Mouse (Mus musculus) adrenal gland, adult 2 months (tissue): ENCODE results near the gene Tmem18. TPM values are rescaled to one million over a fixed set of nuclear protein-coding genes. Genes with fewer than 3 reads are reported as not detected.

ENCODE experiments used
- DNase-seq: peaks from one replicate; pipeline ENCODE4 v3.0.0; 2021
- long read RNA-seq: library from polyadenylated mRNA; stranded (forward); transcript quantifications from one replicate; pipeline ENCODE4 v2.0.0, GENCODE M21; 2021
- polyA plus RNA-seq: library from polyadenylated mRNA; depleted of rRNA; stranded (reverse); fragments of >200 nt; gene quantifications from 2 replicates; pipeline ENCODE4 v1.2.3, GENCODE M21; 2012; rRNA removed
- total RNA-seq, 2 experiments: library from RNA; stranded (reverse); gene quantifications; 2 replicates each; pipeline ENCODE4 v1.2.3; 2021

The Tmem18 gene
- total RNA-seq (10 to 100 TPM; 16.1 to 21.1 TPM), polyA plus RNA-seq (7.9 and 8.5 TPM in 2 replicates)
- long read RNA-seq, transcript Tmem18-201 (5 exons, 2,971 nt) = major isoform, 21 of 25 reads
- long read RNA-seq, partial matches to known transcripts = 0 of 25 reads
- long read RNA-seq, other reads (novel, unspliced or antisense) = 4 of 25 reads

DNA sequence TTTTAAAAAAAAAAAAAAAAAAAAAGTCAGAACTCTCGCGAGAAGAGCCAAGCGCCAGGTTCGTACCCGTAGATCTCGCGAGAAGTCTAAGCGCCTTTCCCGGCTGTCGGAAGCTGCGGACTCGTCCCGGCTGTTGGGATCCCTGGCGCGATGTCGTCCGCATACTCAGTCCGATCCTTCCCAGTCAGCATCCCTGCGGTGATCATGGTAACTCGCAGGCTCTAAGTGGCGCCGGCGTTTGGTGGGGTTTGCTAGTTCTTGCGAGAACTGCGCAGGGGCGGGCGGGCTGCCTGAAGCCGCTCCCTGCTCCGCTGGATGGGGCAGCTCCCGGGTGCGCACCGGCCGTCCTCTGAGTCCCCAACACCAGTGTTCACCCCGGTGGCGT is at the start of gene Tmem18:
Gene Tmem18, plus strand, starts transcription at position 71 of the 385 bp plus-strand sequence.
- DNase-seq = peak; percentile 88

GRCm38 (mm10) chr12:30557349-30557748 is 26.9 kb upstream of the Tmem18 start:
- DNase-seq = no peak

DNA sequence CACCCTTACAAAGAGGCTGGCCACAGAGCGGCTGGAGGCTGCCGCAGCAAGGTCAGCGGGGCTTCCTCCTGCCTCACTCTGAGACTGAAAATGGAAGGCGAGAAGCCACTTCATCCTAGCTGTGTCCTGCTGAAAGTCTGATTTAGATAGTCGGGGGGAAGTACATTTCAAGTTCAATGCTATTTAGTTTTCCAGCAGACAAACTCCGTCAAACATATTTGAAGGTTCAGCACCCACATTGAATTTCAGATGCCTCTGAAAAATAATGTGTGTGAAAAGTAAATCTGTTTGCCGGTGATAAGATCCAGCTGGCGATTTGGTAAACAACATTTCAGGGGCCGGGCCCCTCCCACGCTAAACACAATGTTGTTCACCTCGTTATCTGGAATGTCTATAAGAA is 22.8 kb upstream of the Tmem18 start:
- no peak for DNase-seq

DNA sequence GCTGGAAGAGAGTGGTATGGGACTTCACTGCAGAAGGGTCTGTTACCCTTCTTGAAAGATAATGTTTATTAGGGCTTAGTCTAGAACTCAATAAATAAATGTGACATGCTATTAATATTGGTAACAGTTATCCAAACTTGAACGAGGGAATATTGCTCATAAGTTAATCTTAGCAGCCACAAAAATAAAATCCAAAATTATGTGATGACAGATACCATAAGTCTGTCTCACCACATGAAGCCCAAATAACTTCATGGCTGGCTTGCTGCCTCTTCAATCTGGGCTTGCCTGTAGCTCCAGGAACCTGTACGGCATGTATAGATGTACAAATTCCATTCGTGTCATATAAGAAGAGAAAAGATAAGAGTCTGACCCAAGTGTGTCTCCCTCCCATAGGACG is 12.2 kb upstream of the Tmem18 start:
- no peak for DNase-seq

GRCm38 (mm10) chr12:30575952-30576351 is 8.3 kb upstream of the Tmem18 start:
- no peak for DNase-seq

GRCm38 (mm10) chr12:30578019-30578418 is 6.2 kb upstream of the Tmem18 start:
- DNase-seq = peak; percentile 72

DNA sequence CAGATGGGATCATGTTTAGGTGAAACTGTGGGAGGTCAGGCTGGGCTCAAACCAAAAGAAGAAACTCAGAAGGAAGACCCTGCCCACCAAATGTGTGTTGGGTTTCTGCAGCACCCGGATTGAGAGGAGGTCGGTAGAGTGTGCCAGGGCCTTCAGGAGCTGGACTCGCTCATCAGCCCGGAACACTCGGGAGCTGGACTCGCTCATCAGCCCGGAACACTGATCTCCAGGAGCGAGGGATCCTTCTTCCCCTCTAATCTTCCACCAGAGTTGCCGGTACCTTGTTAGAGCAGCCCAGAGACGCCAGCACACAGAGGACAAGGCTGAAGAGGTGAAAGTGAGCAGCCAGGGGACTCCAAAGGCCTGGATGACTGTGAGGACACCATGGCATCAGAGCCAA is 2.9 kb upstream of the Tmem18 start:
- DNase-seq = no peak

DNA sequence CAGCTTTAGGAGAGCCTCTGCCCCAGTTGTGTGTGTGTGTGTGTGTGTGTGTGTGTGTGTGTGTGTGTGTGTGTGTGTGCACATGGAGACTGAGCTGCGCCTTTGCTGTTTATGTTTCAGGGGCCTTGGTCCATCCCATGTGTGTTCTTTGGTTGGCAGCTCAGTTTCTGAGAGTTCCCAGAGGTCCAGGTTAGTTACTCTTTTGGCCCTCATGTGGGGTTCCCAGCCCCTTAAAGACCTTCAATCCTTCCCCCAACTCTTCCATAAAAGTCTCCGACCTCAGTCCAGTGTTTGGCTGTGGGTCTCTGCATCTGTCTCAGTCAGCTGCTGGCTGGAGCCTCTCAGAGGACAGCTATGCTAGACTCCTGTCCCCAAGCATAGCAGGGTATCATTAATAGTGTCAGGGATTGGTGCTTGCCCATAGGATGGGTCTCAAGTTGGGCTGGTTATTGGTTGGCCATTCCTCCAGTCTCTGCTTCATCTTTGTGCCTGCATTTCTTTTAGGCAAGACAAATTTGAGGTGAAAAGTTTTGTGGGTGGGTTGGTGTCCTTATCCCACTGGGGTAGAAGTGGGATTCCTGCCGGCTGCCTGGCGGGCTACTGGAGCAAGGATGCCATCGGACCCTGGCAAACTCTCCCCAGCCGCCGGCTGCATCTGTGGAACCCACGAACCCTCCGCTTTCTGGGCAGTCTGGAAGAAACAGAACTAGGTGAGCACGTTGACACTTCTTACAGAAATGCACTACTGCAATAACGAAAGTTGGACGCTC is 455 bp upstream of the Tmem18 start:
- no peak for DNase-seq

GRCm38 (mm10) chr12:30584863-30585262 is 637 bp downstream of the Tmem18 start:
- no peak for DNase-seq

- no peak for DNase-seq
These were observed 7.6 kb downstream of the Tmem18 start for GRCm38 (mm10) chr12:30591832-30592231.

DNA sequence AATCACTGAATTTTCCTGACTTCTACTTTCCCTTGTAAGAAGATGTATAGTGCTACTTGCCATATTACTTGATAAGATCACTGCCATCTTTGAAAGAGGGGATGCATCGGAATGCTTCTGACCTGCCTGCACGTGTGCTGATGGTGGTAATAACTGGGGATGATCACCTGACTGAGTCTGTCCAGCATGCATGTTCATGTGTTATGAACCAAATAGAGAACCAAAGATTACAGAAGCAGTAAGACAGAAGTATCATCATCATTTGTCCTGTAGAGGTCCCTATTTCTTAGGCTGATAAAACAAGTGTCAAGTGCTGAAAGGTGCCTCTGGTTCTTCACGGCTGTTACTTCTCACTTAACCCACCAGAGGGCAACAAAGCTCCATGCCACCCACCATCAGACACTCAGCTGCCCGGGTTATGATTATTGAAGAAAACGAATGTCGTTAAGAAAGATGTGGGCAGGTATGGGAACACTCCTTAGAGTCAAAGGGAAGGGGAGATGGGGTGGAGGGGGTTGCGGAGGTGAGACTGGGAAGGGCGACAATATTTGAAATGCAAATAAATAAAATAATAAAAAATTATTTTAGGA is 12.7 kb downstream of the Tmem18 start:
- peak; percentile 51 for DNase-seq

- DNase-seq = no peak
These were observed 14.7 kb downstream of the Tmem18 start for GRCm38 (mm10) chr12:30598955-30599354.

DNA sequence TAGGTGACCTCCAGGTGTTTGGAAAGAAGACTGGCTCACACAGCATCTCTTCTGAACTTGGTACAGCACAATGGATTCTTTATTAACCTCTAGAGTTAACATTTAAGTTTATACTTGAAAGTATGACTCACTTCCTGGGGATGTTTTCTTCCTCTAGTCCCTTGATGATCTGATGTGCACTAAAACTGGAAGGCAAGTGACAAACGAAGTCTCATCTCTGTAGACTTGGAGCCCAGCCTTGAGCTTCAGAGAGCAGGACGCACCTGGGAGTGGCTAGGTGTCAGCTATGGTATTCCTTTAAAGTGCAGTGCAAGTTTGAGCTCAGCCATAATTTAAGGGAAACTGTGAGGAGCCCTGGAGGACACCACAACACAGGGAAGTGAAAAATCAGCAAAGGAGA is 15.2 kb downstream of the Tmem18 start:
- DNase-seq = no peak

- no peak for DNase-seq
These were observed 15.8 kb downstream of the Tmem18 start for GRCm38 (mm10) chr12:30599997-30600396.

DNA sequence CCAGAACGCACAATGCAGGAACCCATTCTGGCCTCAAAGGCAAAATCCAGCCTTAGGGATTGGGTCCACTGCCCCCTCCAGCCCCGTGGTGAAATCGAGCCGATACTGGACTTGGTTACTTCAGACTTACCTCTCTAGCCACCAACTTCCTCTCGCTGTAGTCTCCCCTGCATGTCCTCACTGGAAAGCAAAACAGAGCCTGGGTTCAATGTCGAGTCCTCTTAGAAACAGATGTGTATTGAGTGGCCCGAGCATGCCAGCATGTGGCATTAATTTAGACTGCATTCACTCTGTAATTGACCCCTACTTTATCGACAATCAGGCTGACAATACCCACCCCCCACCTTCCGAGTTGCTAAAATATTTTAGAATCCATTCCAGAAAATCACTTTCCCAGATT is 19.8 kb downstream of the Tmem18 start:
- no peak for DNase-seq

DNA sequence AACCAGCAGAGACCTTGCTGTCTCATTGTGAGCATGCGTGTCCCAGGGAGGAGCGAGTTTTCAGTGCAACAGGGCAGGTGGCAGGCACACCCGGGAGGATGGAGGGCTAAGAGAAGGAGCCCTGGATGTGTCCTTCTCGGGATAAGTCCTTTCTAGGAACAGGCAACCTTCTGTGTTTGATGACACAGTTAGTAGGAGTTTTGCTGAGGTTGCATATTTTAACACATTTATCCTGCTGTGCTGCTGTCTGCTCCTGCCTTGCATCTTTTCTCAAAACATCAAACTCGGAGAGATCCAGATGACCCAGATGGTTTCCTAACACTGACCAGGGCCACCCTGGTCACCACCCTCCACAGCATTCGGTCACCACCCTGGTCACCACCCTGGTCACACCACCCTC is 20.6 kb downstream of the Tmem18 start:
- DNase-seq = no peak

- no peak for DNase-seq
These were observed 21.7 kb downstream of the Tmem18 start for GRCm38 (mm10) chr12:30605941-30606340.

GRCm38 (mm10) chr12:30606743-30607142 is 22.5 kb downstream of the Tmem18 start:
- DNase-seq = no peak

- DNase-seq = no peak
These were observed 34.2 kb downstream of the Tmem18 start for GRCm38 (mm10) chr12:30618425-30618824.

DNA sequence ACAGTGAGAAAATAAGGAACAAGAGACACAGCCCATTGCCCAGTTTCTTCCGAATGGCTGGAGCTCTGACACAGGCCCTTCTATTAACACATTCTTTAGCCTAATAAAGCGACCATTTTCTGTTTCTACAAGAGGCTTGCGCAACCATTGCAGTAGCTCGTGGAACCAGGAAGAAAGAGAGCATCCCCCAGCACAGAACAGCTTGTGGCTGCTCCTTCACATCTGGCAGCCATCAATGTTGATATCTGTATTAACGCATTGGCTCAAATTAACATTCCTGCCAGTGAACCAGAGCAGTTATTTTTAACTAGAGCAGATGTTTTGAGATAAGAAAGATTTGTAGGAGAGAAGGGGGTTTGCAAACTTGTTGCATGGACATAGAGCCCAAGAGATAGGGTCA is 44.2 kb downstream of the Tmem18 start:
- no peak for DNase-seq

GRCm38 (mm10) chr12:30634534-30634933 is 50.3 kb downstream of the Tmem18 start:
- DNase-seq = no peak
